Mouse (Mus musculus): Measurements from ENCODE around the gene Rpp25.
A peak's percentile ranks its signal among the peaks of the same experiment; 100 is the strongest.

DNA sequence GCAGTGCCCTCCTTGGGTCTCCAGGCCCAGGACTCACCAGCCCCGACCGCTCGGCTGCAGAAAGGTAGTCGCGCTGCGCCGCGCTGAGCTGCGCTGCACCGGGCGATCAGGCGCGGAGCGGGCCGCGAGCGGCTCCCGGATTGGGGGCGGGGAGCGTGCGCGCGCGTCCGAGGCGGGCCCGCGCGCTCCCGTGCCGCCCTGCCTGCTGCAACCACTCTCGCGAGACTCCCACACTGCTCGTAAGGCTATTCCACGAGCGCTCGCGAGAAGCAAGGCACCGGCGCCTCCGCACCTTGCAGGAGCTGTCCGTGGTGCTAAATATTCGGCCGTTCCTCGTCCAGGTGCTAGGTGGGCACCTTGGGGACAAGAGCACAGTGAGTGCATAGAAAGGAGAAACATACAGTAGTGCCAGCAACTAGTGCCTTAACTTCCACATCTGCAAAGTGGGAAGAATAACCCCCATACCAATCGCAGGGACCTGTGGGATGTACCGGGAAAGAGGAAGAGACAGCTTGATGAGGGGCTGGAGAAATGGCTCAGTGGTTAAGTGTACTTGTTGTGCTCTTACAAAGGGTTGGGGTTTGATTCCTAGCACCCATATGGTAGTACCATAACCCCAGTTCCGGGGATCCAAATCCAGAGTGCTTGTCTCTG is 35.8 kb upstream of the Rpp25 start, which contains the start of gene Scamp5:
- no peak for TF ChIP-seq CTCF (IDR thresholded peaks at IDR 0.05; ENCODE audit: borderline replicate concordance, extremely low read depth, insufficient read depth, insufficient read length)
- peak; percentile 95 for TF ChIP-seq POLR2A (IDR thresholded peaks at IDR 0.05; ENCODE audit: borderline replicate concordance, extremely low read depth, insufficient read depth, insufficient read length, poor library complexity, severe bottlenecking)
